Mouse (Mus musculus): Measurements from ENCODE around the gene Mknk1. TPM values are rescaled to one million over a fixed set of nuclear protein-coding genes. Genes with fewer than 3 reads are reported as not detected.

The Mknk1 gene
- polyA plus RNA-seq, 1 experiment from 2014 or later, result 20.4 TPM

- 65% methylated on average over 3 of the region's 3 CpGs for WGBS
- Histone ChIP-seq H3K27ac (no peak overlapping the region), H3K4me1 (replicated peaks; ENCODE audit: insufficient read depth, low read length) (no peaks in the 10 kb centered on the region), H3K4me2 (ENCODE audit: low read length) (no peak overlapping the region), H3K27me3 (ENCODE audit: insufficient read depth, low read length) (no peaks in the 10 kb centered on the region), H3K36me3 (ENCODE audit: insufficient read depth, low read length) (peaks cover 5% of the 10 kb centered on the region; the same call in 1 of the 2 replicates), H3K9me3 (replicated peaks; ENCODE audit: low read length) (no peaks in the 10 kb centered on the region), H3K9ac (ENCODE audit: low read depth, low read length) (no peak overlapping the region), H3K4me3 (replicated peaks; ENCODE audit: low read depth, low read length) (no peak overlapping the region)
- DNase-seq (ENCODE audit: low spot score), result no peak
- ATAC-seq (replicated peaks; ENCODE audit: low FRiP score, low read depth), result no peak
- no peak for TF ChIP-seq CTCF (IDR thresholded peaks at IDR 0.05; ENCODE audit: low read depth)
Observed at GRCm38 (mm10) chr4:115820199-115820598, 18.8 kb upstream of the Mknk1 start.

DNA sequence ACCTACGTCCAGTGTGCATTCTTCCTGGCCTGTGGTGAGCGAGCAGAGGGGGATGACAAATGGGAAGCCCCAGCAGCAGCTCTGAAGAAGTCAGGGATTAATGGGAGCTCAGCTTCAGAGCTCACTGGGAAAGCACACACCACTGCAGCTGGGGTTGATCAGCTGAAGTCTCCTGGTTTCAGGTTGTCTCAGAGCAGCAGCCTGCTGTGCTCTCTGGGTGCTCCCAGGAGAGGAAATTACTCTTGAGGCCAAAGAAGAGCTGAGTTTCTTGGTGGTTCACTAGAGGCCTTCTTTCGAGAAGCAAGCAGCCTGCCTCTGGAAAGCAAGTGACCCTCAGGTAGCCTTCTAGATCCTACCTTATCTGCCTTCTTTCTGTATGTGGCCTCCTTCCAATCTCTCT is 18.1 kb upstream of the Mknk1 start:
- Histone ChIP-seq H3K4me2 (ENCODE audit: low read length) (no peak overlapping the region), H3K9me3 (replicated peaks; ENCODE audit: low read length) (no peaks in the 10 kb centered on the region), H3K9ac (ENCODE audit: low read depth, low read length) (no peak overlapping the region), H3K27ac (no peak overlapping the region), H3K36me3 (ENCODE audit: insufficient read depth, low read length) (no peaks in the 10 kb centered on the region), H3K4me1 (replicated peaks; ENCODE audit: insufficient read depth, low read length) (no peaks in the 10 kb centered on the region), H3K4me3 (replicated peaks; ENCODE audit: low read depth, low read length) (no peak overlapping the region), H3K27me3 (ENCODE audit: insufficient read depth, low read length) (no peaks in the 10 kb centered on the region)
- 50% methylated on average over 3 of the region's 3 CpGs for WGBS
- DNase-seq (ENCODE audit: low spot score) (no peak), ATAC-seq (replicated peaks; ENCODE audit: low FRiP score, low read depth) (no peak)
- TF ChIP-seq CTCF (IDR thresholded peaks at IDR 0.05; ENCODE audit: low read depth), result no peak

- no peak overlapping the region for H3K4me3 ChIP-seq (replicated peaks; ENCODE audit: low read depth, low read length)
- no peaks in the 10 kb centered on the region for H3K36me3 ChIP-seq (ENCODE audit: insufficient read depth, low read length)
- no peaks in the 10 kb centered on the region for H3K27me3 ChIP-seq (ENCODE audit: insufficient read depth, low read length)
- no peak overlapping the region for H3K27ac ChIP-seq
- no peak for TF ChIP-seq CTCF (IDR thresholded peaks at IDR 0.05; ENCODE audit: low read depth)
- no peak for ATAC-seq (replicated peaks; ENCODE audit: low FRiP score, low read depth)
- DNase-seq (ENCODE audit: low spot score), result no peak
- H3K9ac ChIP-seq (ENCODE audit: low read depth, low read length), result no peak overlapping the region
- no peak overlapping the region for H3K4me2 ChIP-seq (ENCODE audit: low read length)
- H3K4me1 ChIP-seq (replicated peaks; ENCODE audit: insufficient read depth, low read length), result no peaks in the 10 kb centered on the region
- H3K9me3 ChIP-seq (replicated peaks; ENCODE audit: low read length), result no peaks in the 10 kb centered on the region
Observed at GRCm38 (mm10) chr4:115821431-115821830, 17.6 kb upstream of the Mknk1 start.

- Histone ChIP-seq H3K27me3 (ENCODE audit: insufficient read depth, low read length) (no peaks in the 10 kb centered on the region), H3K27ac (no peak overlapping the region), H3K4me1 (replicated peaks; ENCODE audit: insufficient read depth, low read length) (no peaks in the 10 kb centered on the region), H3K4me2 (ENCODE audit: low read length) (no peak overlapping the region), H3K36me3 (ENCODE audit: insufficient read depth, low read length) (no peaks in the 10 kb centered on the region), H3K4me3 (replicated peaks; ENCODE audit: low read depth, low read length) (no peak overlapping the region), H3K9ac (ENCODE audit: low read depth, low read length) (no peak overlapping the region), H3K9me3 (replicated peaks; ENCODE audit: low read length) (no peaks in the 10 kb centered on the region)
- DNase-seq (ENCODE audit: low spot score) (no peak), ATAC-seq (replicated peaks; ENCODE audit: low FRiP score, low read depth) (no peak)
- TF ChIP-seq CTCF (IDR thresholded peaks at IDR 0.05; ENCODE audit: low read depth), result no peak
- WGBS, result 54% methylated on average over 3 of the region's 3 CpGs
Observed at GRCm38 (mm10) chr4:115821928-115822327, 17.1 kb upstream of the Mknk1 start.

- H3K4me3 ChIP-seq (replicated peaks; ENCODE audit: low read depth, low read length), result no peak overlapping the region
Observed at GRCm38 (mm10) chr4:115824178-115824577, 14.8 kb upstream of the Mknk1 start.

GRCm38 (mm10) chr4:115825271-115825670 is 13.7 kb upstream of the Mknk1 start:
- H3K9ac ChIP-seq (ENCODE audit: low read depth, low read length), result no peak overlapping the region
- no peak for DNase-seq (ENCODE audit: low spot score)
- no peaks in the 10 kb centered on the region for H3K9me3 ChIP-seq (replicated peaks; ENCODE audit: low read length)
- no peak overlapping the region for H3K27ac ChIP-seq
- H3K4me2 ChIP-seq (ENCODE audit: low read length), result no peak overlapping the region
- no peaks in the 10 kb centered on the region for H3K36me3 ChIP-seq (ENCODE audit: insufficient read depth, low read length)
- 85% methylated on average over 2 of the region's 2 CpGs for WGBS
- 0 out of 2 replicates have a peak, but pooled peaks cover 6% of the 10 kb centered on the region for H3K4me1 ChIP-seq (replicated peaks; ENCODE audit: insufficient read depth, low read length)
- H3K4me3 ChIP-seq (replicated peaks; ENCODE audit: low read depth, low read length), result no peak overlapping the region
- no peak for TF ChIP-seq CTCF (IDR thresholded peaks at IDR 0.05; ENCODE audit: low read depth)
- no peak for ATAC-seq (replicated peaks; ENCODE audit: low FRiP score, low read depth)
- no peaks in the 10 kb centered on the region for H3K27me3 ChIP-seq (ENCODE audit: insufficient read depth, low read length)

More at GRCm38 (mm10) chr4:115824178-115824577, 14.8 kb upstream of the Mknk1 start:
- H3K4me1 ChIP-seq (replicated peaks; ENCODE audit: insufficient read depth, low read length), result 0 out of 2 replicates have a peak, but pooled peaks cover 6% of the 10 kb centered on the region
- no peaks in the 10 kb centered on the region for H3K27me3 ChIP-seq (ENCODE audit: insufficient read depth, low read length)
- H3K9me3 ChIP-seq (replicated peaks; ENCODE audit: low read length), result no peaks in the 10 kb centered on the region
- WGBS, result 70% methylated on average over 2 of the region's 2 CpGs
- H3K27ac ChIP-seq, result no peak overlapping the region
- no peak overlapping the region for H3K9ac ChIP-seq (ENCODE audit: low read depth, low read length)
- DNase-seq (ENCODE audit: low spot score) (no peak), ATAC-seq (replicated peaks; ENCODE audit: low FRiP score, low read depth) (no peak)
- no peaks in the 10 kb centered on the region for H3K36me3 ChIP-seq (ENCODE audit: insufficient read depth, low read length)
- no peak overlapping the region for H3K4me2 ChIP-seq (ENCODE audit: low read length)
- no peak for TF ChIP-seq CTCF (IDR thresholded peaks at IDR 0.05; ENCODE audit: low read depth)

DNA sequence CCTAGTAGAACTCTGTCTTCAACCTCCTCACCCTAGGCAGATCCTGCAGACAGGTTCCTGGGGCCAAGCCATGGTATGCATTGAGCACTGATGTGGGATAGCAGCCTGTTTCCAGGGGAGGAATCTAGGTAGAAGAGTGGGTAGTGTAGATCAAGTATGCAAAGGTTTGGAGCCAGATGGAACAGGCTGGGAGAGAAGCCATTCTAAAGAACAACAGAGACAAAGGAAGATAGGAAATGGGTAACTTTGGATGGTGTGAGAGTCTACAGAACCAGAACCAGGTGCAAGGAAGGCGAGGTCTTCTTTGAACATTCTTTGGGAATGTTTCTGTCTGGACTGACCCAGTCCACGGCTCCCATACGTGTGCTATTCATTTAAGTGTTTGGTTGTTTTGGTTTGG is 11.9 kb upstream of the Mknk1 start:
- Histone ChIP-seq H3K4me2 (ENCODE audit: low read length) (peak overlapping the region; percentile 76), H3K9ac (ENCODE audit: low read depth, low read length) (no peak overlapping the region), H3K4me1 (replicated peaks; ENCODE audit: insufficient read depth, low read length) (0 out of 2 replicates have a peak, but pooled peaks cover 6% of the 10 kb centered on the region), H3K27ac (no peak overlapping the region), H3K4me3 (replicated peaks; ENCODE audit: low read depth, low read length) (no peak overlapping the region), H3K27me3 (ENCODE audit: insufficient read depth, low read length) (no peaks in the 10 kb centered on the region), H3K9me3 (replicated peaks; ENCODE audit: low read length) (no peaks in the 10 kb centered on the region), H3K36me3 (ENCODE audit: insufficient read depth, low read length) (0 out of 2 replicates have a peak, but pooled peaks cover 9% of the 10 kb centered on the region)
- DNase-seq (ENCODE audit: low spot score) (no peak), ATAC-seq (replicated peaks; ENCODE audit: low FRiP score, low read depth) (no peak)
- 56% methylated on average over 3 of the region's 3 CpGs for WGBS
- TF ChIP-seq CTCF (IDR thresholded peaks at IDR 0.05; ENCODE audit: low read depth), result no peak

Measured in kidney, postnatal 0 days (tissue).